Comparison of ENCODE assay signal across 17 mouse cellular contexts in the genomic region with DNA sequence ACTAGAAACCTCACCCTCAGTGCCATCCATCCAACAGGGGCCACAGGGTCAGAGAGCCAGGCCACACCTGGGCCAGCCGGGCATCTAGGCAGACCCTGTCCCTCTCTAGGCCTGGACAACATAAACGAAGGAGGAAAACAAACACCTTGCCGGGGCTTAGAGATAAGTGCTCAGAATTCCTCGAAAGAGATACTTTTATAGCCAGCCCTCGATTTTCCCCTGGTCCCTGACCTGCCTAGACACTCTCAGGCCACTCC. TPM values are rescaled to one million over a fixed set of nuclear protein-coding genes. Genes with fewer than 3 reads are reported as not detected.
DNase-seq lines count a peak whose midpoint lies in the region; ATAC-seq and TF ChIP-seq lines count a peak whose summit lies in the region.
"Had no signal": no experiment of that assay in that cellular context is flagged by ENCODE, and none has a peak within 500 bp of the region (broad histone marks: within the 10 kb centered on the region; RNA-seq: fewer than 3 reads in every experiment).

No protein-coding gene starts in this region.

- H3K9ac ChIP-seq in hindbrain, embryonic 11.5 days (ENCODE audit: low read depth, low read length), result 0 out of 2 replicates have a peak overlapping the region, but pooled peaks have one; percentile 23
- H3K9ac ChIP-seq in midbrain, embryonic 12.5 days (replicated peaks), result peak overlapping the region; percentile 47; the same call in 1 of the 2 replicates
- no peak overlapping the region for H3K9ac ChIP-seq in kidney, embryonic 14.5 days (ENCODE audit: low read depth, low read length)
- H3K9ac ChIP-seq: heart, embryonic 13.5 days; liver, embryonic 14.5 days had no signal

- WGBS in hindbrain, embryonic 11.5 days, result 52% methylated on average over 5 of the region's 5 CpGs
- 34% methylated on average over 5 of the region's 5 CpGs for WGBS in midbrain, embryonic 12.5 days
- 26% methylated on average over 5 of the region's 5 CpGs for WGBS in olfactory bulb, adult 2 months
- 27% methylated on average over 5 of the region's 5 CpGs for whole genome bisulfite sequencing in kidney, embryonic 14.5 days

- H3K4me2 ChIP-seq in hindbrain, embryonic 11.5 days (replicated peaks; ENCODE audit: low read depth, low read length), result no peak overlapping the region
- H3K4me2 ChIP-seq in midbrain, embryonic 12.5 days (replicated peaks), result peak overlapping the region; percentile 85
- no peak overlapping the region for H3K4me2 ChIP-seq in kidney, embryonic 14.5 days (replicated peaks; ENCODE audit: low read depth, low read length)
- H3K4me2 ChIP-seq: heart, embryonic 13.5 days had no signal

- H3K27me3 ChIP-seq in hindbrain, embryonic 11.5 days (ENCODE audit: control insufficient read depth, insufficient read depth, low read length), result peaks cover 29% of the 10 kb centered on the region
- peaks cover 61% of the 10 kb centered on the region for H3K27me3 ChIP-seq in midbrain, embryonic 12.5 days
- H3K27me3 ChIP-seq in kidney, embryonic 14.5 days (ENCODE audit: control insufficient read depth, insufficient read depth, low read length), result peaks cover 69% of the 10 kb centered on the region

- H3K27ac ChIP-seq in layer of hippocampus, adult 2 months, result peak overlapping the region; percentile 97
- no peak overlapping the region for H3K27ac ChIP-seq in hindbrain, embryonic 11.5 days (ENCODE audit: low read depth, low read length)
- peak overlapping the region; percentile 61 for H3K27ac ChIP-seq in midbrain, embryonic 12.5 days (replicated peaks)
- peak overlapping the region; percentile 11 for H3K27ac ChIP-seq in olfactory bulb, adult 2 months (ENCODE audit: insufficient read depth, low read depth, low read length)
- H3K27ac ChIP-seq in kidney, embryonic 14.5 days (ENCODE audit: low read depth, low read length), result no peak overlapping the region
- H3K27ac ChIP-seq: heart, embryonic 13.5 days; liver, embryonic 14.5 days had no signal

- H3K36me3 ChIP-seq in hindbrain, embryonic 11.5 days (ENCODE audit: control insufficient read depth, insufficient read depth, low read length), result no peaks in the 10 kb centered on the region
- no peaks in the 10 kb centered on the region for H3K36me3 ChIP-seq in midbrain, embryonic 12.5 days
- H3K36me3 ChIP-seq in kidney, embryonic 14.5 days (ENCODE audit: control insufficient read depth, insufficient read depth, low read length), result no peaks in the 10 kb centered on the region
- H3K36me3 ChIP-seq: heart, embryonic 13.5 days had no signal

- DNase-seq in layer of hippocampus, adult 2 months (ENCODE audit: low spot score in 2 of 2), result no peak
- no peak for DNase-seq in layer of hippocampus, adult 8-10 months (ENCODE audit: low spot score in 2 of 2)
- no peak for DNase-seq in hindbrain, embryonic 11.5 days (ENCODE audit: low spot score)
- DNase-seq in heart, postnatal 4 days, result no peak
- no peak for DNase-seq in adipocyte (ENCODE audit: low spot score)
- DNase-seq: cerebellum, adult 8-10 months; kidney, adult 8-10 months; kidney, postnatal 4 days; thymus, postnatal 36 days had no signal

- TF ChIP-seq CTCF in layer of hippocampus, adult 2 months (conservative IDR thresholded peaks at IDR 0.05), result 0 out of 2 replicates have a peak, but pooled peaks have one; percentile 1
- no peak for TF ChIP-seq CTCF in olfactory bulb, adult 2 months (IDR thresholded peaks at IDR 0.05; ENCODE audit: insufficient read depth, low read depth, low read length)

- ATAC-seq in hindbrain, embryonic 11.5 days (ENCODE audit: low FRiP score), result no peak
- ATAC-seq in midbrain, embryonic 12.5 days (ENCODE audit: low FRiP score, low read depth), result no peak
- ATAC-seq in kidney, embryonic 14.5 days (ENCODE audit: low FRiP score, low TSS enrichment), result no peak
- ATAC-seq: lung, postnatal 0 days; Patski had no signal

- no peaks in the 10 kb centered on the region for H3K9me3 ChIP-seq in hindbrain, embryonic 11.5 days (ENCODE audit: control insufficient read depth, low read length)
- no peaks in the 10 kb centered on the region for H3K9me3 ChIP-seq in midbrain, embryonic 12.5 days
- no peaks in the 10 kb centered on the region for H3K9me3 ChIP-seq in kidney, embryonic 14.5 days (ENCODE audit: control insufficient read depth, low read length)
- H3K9me3 ChIP-seq: heart, embryonic 13.5 days had no signal

- peaks cover 22% of the 10 kb centered on the region for H3K4me1 ChIP-seq in hindbrain, embryonic 11.5 days (replicated peaks; ENCODE audit: control insufficient read depth, insufficient read depth, low read length)
- H3K4me1 ChIP-seq in midbrain, embryonic 12.5 days, result peaks cover 76% of the 10 kb centered on the region
- peaks cover 55% of the 10 kb centered on the region for H3K4me1 ChIP-seq in olfactory bulb, adult 2 months (ENCODE audit: control insufficient read depth, insufficient read depth, low read length)
- peaks cover 4% of the 10 kb centered on the region; the same call in 1 of the 2 replicates for H3K4me1 ChIP-seq in kidney, embryonic 14.5 days (ENCODE audit: control insufficient read depth, insufficient read depth, low read length)

- no peak for TF ChIP-seq POLR2A in olfactory bulb, adult 2 months (IDR thresholded peaks at IDR 0.05; ENCODE audit: insufficient read depth, low read depth, low read length)

- peak overlapping the region; percentile 59 for H3K4me3 ChIP-seq in layer of hippocampus, adult 2 months
- no peak overlapping the region for H3K4me3 ChIP-seq in hindbrain, embryonic 11.5 days (ENCODE audit: low read depth, low read length)
- H3K4me3 ChIP-seq in midbrain, embryonic 12.5 days, result 0 out of 2 replicates have a peak overlapping the region, but pooled peaks have one; percentile 4
- peak overlapping the region; percentile 89 for H3K4me3 ChIP-seq in olfactory bulb, adult 2 months (ENCODE audit: insufficient read depth, low read depth, low read length)
- no peak overlapping the region for H3K4me3 ChIP-seq in kidney, embryonic 14.5 days (ENCODE audit: low read length)
- H3K4me3 ChIP-seq: heart, embryonic 13.5 days had no signal

RNA-seq across cellular contexts. Expression of a gene that starts 4.0 kb away (rescaled TPM):
- total RNA-seq in layer of hippocampus, adult 2 months (2021), result 100 to 1,000 TPM; 226 to 232 TPM
- total RNA-seq in layer of hippocampus, adult 8-10 months (2022), result 100 to 1,000 TPM; 212 to 220 (median 217) TPM
- 1.9 and 2.2 TPM in 2 replicates for polyA plus RNA-seq in hindbrain, embryonic 11.5 days (2014; fragmentation: Nextera tagmentation; extraction: Ambion mirVana)
- polyA plus RNA-seq in midbrain, embryonic 12.5 days (2016; fragmentation: Nextera tagmentation; extraction: Ambion mirVana), result 6.5 and 7.3 TPM in 2 replicates
- polyA plus RNA-seq in olfactory bulb, adult 2 months (2012; ENCODE audit: insufficient read depth, insufficient read length, low replicate concordance, missing spikeins), result not detected in 2 replicates
- total RNA-seq in heart, postnatal 4 days (2021), result under 1 TPM; 0.12 to 0.23 TPM
- 0.97 and 1.1 TPM in 2 replicates for polyA plus RNA-seq in kidney, embryonic 14.5 days (2014; fragmentation: Nextera tagmentation; extraction: Ambion mirVana)
- total RNA-seq: megakaryocyte-erythroid progenitor cell, adult 5-6 weeks had no signal

RNA-seq across cellular contexts. Expression of a gene that starts 57.5 kb away (rescaled TPM):
- total RNA-seq in layer of hippocampus, adult 2 months (2021), result 10 to 100 TPM; 34.1 to 35.1 TPM
- total RNA-seq in layer of hippocampus, adult 8-10 months (2022), result 10 to 100 TPM; 28.9 to 38.6 (median 33.9) TPM
- polyA plus RNA-seq in hindbrain, embryonic 11.5 days (2014; fragmentation: Nextera tagmentation; extraction: Ambion mirVana), result 5.7 and 9.1 TPM in 2 replicates
- 14.2 and 16.2 TPM in 2 replicates for polyA plus RNA-seq in midbrain, embryonic 12.5 days (2016; fragmentation: Nextera tagmentation; extraction: Ambion mirVana)
- not detected in 2 replicates for polyA plus RNA-seq in olfactory bulb, adult 2 months (2012; ENCODE audit: insufficient read depth, insufficient read length, low replicate concordance, missing spikeins)
- total RNA-seq in heart, postnatal 4 days (2021), result 1 to 10 TPM; 1.4 TPM
- polyA plus RNA-seq in kidney, embryonic 14.5 days (2014; fragmentation: Nextera tagmentation; extraction: Ambion mirVana), result 6.3 and 6.9 TPM in 2 replicates

Comparison
In these comparisons a context has a peak if more than half of its experiments do, and no peak if none do; other contexts are left out.
1. H3K27ac ChIP-seq: peak in layer of hippocampus, adult 2 months (single experiment), midbrain, embryonic 12.5 days (single experiment) and olfactory bulb, adult 2 months (single experiment); none in hindbrain, embryonic 11.5 days (single experiment) and kidney, embryonic 14.5 days (single experiment).
2. H3K4me3 ChIP-seq: peak in layer of hippocampus, adult 2 months (single experiment), midbrain, embryonic 12.5 days (single experiment) and olfactory bulb, adult 2 months (single experiment); none in hindbrain, embryonic 11.5 days (single experiment) and kidney, embryonic 14.5 days (single experiment).